Mouse (Mus musculus): ENCODE measurements around the gene Thy1.

The Thy1 gene

DNA sequence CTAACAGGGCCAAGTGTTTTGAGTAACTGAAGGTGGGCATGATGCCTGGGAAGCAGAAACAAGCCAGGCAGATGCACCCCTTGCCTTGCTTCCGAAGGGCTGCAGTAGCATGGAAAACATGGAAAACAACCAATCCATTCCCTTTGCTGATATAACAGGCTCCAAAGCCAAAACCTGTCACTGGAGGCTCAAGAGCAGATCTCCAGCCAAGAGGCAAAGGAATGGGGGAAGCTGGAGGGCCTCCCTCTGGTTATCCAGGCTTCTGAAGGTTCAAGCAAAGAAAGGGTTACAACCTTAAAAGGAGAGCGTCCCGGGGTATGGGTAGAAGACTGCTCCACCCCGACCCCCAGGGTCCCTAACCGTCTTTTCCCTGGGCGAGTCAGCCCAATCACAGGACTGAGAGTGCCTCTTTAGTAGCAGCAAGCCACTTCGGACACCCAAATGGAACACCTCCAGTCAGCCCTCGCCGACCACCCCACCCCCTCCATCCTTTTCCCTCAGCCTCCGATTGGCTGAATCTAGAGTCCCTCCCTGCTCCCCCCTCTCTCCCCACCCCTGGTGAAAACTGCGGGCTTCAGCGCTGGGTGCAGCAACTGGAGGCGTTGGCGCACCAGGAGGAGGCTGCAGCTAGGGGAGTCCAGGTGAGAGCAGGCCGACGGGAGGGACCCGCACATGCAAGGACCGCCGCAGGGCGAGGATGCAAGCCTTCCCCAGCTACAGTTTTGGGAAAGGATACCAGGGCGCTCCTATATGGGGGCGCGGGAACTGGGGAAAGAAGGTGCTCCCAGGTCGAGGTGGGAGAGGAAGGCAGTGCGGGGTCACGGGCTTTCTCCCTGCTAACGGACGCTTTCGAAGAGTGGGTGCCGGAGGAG is at the start of gene Thy1:
Gene Thy1 (plus strand): TSS at position 549 of the 872 bp plus-strand sequence.
- DNase-seq (ENCODE audit: inconsistent age in 2 of 2, low spot score in 1 of 2) = peak; percentile 96 to 98

DNA sequence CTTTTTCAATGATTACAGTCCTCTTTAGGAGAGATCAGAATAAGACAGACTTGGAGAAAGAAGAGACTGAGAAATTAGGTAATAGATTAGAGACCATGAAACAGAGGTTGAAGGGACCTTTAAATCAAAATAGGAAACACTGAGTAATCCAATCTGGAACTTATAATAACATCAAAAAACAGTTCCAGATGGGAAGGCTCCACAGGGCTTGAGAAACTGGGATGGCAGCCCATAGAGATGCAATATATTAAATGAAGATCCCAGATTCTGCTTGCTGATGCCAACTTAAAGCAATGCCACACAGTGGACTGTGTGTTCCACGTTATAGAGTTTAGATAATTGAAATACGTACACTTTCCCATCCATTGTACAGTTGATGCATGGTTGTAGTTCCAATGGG is 45.5 kb upstream of the Thy1 start:
- DNase-seq (ENCODE audit: inconsistent age in 2 of 2, low spot score in 1 of 2) = no peak

DNA sequence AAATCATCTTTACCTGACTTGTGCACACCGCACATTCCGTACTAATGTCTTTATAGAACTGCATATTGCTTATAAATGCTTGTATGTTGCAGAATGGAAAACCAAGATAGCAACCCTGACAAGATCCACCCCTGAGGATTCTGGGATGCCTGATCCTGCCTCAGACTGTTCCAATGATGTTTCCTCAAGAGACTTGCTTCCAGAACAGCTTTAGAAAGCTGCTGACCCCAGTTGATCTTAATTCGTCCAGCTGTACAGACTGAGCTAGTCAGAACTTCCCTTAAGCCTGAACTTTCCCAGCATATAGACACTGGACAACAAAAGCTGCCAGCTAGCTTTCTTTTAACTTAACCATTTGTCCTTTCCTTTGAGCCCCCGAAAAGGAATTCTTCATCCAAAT is 44.3 kb upstream of the Thy1 start:
- DNase-seq (ENCODE audit: inconsistent age in 2 of 2, low spot score in 1 of 2) = no peak

DNA sequence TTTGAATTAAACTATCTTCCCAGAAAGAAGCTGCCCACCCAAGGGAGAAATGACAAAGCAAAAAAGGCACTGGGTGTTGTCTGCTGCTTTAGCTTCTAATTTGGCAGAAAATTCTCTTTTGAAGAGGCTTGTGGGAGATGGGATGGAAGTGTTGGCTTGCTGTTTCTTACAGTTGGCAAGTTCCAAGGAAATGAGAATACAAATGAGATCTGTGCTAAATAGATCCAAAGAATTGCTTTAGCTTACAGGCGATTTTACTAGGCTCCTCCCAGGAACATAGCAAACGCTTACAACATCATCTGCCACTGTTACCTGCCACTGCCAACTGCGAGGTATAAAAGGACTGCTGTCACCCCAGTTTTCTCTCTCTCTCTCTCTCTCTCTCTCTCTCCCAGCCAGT is 38.8 kb upstream of the Thy1 start:
- DNase-seq (ENCODE audit: inconsistent age in 2 of 2, low spot score in 1 of 2) = no peak

DNA sequence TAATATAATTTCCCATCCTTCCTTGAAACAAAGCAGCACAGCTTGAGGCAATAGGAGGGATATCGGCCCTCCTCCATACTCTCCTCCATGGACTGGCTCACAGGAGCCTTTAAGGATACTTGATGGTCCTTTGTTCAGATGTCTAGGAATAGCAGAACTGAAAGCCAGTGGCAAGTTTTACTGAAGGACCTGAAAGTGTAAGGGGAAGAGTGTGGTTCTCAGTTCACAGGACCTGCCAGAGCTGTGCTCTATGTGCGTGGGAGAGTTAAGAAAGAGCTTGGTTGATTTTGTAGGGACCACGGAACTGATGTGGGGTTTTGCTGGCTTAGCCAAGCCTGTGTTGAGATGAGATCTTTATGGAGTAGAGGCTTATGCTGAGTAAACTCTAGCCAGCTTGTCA is 37.9 kb upstream of the Thy1 start:
- no peak for DNase-seq (ENCODE audit: inconsistent age in 2 of 2, low spot score in 1 of 2)

DNA sequence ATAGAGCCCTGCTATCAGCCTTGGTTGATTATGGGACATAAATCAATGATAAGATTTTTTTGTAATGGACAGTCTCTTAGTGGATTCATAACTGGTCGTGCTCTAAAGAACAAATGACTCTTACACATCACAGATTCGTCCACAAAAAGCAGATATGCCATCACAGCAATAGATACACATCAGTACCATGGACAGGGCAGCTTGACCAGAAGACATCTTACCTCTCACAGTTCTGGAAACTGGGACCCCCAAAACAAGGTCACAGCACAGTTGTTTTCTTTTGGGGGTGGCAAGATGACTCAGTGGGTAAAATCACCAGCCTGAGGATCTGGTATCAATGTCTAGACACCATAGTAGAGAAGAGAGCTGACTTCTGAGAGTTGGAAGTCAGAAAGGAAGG is 35.9 kb upstream of the Thy1 start:
- no peak for DNase-seq (ENCODE audit: inconsistent age in 2 of 2, low spot score in 1 of 2)

DNA sequence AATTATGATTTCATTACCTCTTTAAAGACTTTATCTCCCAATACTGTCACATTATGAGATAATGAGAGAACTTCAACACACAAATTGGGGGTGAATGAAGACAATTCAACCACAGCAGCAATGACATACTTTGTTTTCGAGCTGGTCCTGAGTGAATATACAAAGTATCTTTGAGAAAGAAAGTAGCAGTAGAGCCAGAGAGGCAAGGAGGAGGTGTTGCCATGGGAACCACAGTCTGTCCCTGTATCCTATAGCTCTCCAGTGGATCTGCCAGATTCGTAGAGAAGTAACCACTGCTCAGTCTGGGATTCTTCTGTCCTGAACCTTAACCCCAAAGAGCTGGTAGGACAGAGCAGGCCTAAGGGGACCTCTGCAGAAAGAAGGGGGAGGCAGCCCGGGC is 35.2 kb upstream of the Thy1 start:
- DNase-seq (ENCODE audit: inconsistent age in 2 of 2, low spot score in 1 of 2) = no peak

DNA sequence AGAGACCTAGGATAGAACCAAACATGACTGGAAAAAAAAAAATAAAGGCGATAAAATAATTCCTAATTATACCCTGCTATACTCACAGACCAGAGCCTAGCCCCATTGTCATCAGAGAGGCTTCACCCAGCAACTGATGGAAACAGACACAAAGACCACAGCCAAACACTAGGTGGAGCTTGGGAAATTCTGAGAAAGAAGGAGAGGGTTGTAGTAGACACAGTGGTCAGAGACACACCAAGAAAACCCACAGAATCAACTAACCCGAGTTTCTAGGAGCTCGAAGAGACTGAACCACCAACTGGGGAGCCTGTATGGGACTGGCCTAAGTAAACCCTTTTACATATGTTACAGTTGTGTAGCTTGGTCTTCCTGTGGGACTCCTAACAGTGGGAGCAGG is 32.3 kb upstream of the Thy1 start:
- DNase-seq (ENCODE audit: inconsistent age in 2 of 2, low spot score in 1 of 2) = no peak

DNA sequence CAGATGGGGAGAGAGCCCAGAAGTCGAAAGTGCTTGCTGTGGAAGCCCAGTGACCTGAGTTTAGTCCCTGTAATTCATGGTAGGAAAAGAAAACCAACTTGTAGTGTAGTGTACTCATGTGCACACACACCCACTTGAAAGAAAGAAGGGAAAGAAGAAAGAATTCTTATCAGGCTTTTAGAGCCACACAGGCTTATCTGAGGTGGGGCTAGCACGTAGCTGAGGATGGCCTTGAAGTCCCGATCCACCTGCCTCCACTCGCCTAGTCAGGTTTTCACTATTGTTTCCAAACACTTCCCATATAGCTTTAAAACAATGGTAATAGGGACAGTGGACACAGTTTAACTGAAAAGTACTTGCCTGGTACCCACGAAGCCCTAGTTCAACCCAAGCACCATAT is 31.5 kb upstream of the Thy1 start:
- DNase-seq (ENCODE audit: inconsistent age in 2 of 2, low spot score in 1 of 2) = no peak

DNA sequence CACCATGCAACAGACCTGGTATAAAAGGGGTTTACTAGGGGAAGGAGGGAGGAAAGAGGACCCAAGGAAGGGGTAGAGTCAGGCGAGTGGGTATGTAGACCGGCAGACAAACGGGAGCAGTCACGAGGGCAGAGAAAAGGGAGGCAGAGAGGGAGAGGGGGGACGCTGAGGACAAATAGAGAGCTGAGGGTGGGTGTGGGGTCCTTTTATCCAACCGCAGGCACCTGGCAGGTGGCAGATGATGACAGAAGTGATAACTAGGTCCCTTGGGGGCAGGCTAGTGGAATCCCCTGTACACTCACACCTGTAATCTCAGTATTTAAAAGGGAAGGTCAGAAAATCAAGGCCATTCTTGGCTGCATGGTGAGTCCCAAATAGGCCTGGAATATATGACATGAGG is 31.0 kb upstream of the Thy1 start:
- no peak for DNase-seq (ENCODE audit: inconsistent age in 2 of 2, low spot score in 1 of 2)

DNA sequence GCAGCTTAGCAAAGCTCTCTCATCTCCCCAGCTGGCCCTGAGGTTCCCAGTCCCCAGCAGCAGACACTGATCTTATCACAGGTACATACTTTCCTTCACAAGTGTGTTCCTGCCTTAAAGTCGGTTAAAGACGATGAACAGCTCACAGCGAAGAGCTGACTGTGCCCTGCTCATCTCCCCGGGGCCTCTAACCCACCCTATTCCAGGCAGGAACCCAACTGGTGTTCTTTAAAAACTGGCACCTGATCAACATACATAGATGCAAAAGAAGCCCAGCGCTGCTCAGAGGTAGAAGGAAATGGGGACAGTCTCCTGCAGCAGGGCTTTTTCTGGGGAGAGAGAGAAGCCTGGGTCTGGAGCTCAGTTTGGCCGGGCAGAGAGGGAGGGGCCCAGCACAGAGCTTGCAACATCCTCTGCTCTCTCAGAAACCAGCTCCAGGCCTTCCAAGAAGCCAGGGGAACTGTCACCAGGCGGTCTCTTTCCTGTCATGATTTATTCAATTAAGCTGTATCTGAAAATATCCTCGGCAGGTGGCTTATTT is 30.4 kb upstream of the Thy1 start:
- DNase-seq (ENCODE audit: inconsistent age in 2 of 2, low spot score in 1 of 2) = peak; percentile 39 to 70

DNA sequence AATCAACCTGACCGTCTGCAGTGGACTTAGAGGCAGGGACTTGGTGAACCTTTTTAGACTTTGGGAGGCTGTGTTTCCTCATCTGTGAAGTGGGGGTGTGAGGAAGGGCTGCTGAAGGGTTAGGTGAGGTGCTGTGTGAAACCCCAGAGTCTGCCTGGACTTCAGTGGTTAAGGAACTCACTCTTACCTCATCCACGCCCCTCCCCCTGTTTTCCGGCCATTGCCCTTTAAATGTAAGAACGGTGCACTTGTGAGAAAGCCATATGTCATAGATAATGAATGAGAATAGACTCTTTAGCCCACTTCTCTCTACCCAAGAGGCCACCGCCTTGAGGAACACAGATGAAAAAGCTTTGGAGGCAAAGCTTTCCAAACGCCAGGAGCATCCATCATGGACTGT is 29.4 kb upstream of the Thy1 start:
- DNase-seq (ENCODE audit: inconsistent age in 2 of 2, low spot score in 1 of 2) = no peak

DNA sequence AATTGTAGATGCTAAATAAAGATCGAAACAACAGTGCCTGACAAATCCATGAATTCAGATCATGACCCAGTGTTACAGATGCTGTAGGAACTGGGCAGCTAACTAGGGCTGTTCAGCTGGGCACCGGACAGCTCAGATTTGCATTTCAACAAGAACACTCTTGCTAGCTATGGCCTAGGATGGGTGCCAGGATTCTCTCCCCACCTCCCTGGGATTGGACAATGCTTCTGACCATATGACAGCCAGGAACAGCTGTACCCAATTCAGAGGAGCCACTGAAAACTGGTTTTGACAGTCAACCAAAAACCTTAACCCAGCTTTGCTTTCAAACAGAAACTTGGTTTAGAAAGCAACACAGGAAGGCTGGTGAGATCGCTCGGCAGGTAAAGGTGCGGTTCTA is 26.9 kb upstream of the Thy1 start:
- no peak for DNase-seq (ENCODE audit: inconsistent age in 2 of 2, low spot score in 1 of 2)

DNA sequence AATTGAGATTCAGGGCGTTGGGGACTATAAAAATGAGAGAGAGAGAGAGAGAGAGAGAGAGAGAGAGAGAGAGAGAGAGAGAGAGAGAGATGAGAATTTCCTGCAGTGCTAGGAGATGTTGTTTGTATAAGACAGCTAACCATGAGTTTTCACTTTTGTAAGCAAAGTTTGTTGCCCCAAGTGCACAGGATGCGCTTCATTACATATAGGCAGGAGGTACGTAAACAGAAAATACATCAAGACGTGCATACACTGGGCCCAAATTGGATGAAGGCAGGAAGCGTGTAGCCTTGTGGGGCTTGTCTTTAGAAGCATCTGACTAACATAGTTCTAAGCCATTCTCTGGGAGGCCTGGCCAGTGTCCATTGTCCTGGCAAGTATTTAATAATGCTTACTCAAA is 25.3 kb upstream of the Thy1 start:
- DNase-seq (ENCODE audit: inconsistent age in 2 of 2, low spot score in 1 of 2) = no peak

DNA sequence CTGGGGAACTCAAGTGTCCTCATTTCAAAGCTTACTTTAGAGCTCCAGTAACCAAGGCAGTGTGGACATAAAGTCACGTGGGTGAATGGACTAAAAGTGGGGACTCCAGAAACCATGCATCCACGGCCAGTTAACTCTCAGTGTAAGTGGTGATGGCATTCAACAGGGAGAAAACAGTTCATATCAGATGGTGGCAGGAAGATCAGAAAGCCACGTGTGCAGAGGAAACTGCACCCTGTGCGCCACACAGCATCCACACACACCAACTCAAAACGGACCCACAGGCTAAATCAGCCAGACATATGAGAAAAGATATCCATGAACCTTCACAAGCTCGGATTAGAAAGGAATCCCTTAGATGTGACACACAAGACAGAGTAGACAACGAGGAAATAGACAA is 23.2 kb upstream of the Thy1 start:
- DNase-seq (ENCODE audit: inconsistent age in 2 of 2, low spot score in 1 of 2) = no peak

DNA sequence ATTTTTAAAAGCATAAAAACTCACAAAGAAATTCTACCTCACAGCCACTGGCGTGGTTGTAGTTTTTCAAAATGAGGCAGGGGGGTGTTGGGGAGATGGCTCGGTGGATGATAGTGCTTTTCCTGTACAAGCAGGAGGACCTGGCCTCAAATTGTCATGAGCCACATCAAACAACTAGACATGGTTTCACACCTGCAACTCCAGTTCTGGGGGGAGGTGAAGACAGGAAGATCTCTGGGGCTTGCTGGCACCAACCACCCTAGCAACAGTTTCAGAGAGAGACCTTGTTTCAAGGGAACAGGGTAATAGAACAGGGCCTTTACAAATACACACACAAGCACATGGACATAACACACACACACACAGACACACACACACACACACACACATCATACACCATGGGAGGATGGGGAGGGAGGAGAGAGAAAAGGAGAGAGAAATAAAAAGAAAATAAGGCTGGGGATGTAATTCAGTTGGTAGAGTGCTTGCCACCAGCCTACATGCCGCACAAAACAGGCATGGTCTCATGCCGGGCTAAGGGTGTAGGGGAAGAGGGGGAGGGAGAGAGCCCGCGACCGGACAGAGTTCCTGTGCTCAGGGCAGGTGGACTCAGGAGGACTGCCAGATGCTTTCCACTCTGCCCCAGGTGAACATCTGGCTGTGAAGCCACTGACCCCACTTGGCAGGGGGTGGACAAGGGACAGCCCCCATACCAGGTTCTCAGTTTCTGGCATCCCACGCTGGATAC is 20.9 kb upstream of the Thy1 start:
- DNase-seq (ENCODE audit: inconsistent age in 2 of 2, low spot score in 1 of 2) = no peak

DNA sequence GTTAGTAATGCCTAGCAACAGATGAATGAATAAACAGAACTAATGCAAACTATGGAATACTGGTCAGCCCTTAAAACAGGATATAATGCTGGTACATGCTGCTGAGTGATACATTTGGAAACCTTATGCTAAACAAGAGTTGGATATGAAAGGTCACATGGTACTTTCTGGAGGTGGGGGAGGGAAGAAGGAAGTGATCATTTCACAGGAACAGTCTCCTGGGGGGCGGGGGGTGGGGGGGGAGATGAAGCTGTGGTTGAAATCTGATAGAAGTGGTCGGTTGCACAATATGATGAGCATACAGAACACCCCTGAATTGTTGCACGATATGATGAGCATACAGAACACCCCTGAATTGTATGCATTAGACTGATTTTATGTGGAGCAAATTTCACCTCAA is 19.1 kb upstream of the Thy1 start:
- DNase-seq (ENCODE audit: inconsistent age in 2 of 2, low spot score in 1 of 2) = no peak

DNA sequence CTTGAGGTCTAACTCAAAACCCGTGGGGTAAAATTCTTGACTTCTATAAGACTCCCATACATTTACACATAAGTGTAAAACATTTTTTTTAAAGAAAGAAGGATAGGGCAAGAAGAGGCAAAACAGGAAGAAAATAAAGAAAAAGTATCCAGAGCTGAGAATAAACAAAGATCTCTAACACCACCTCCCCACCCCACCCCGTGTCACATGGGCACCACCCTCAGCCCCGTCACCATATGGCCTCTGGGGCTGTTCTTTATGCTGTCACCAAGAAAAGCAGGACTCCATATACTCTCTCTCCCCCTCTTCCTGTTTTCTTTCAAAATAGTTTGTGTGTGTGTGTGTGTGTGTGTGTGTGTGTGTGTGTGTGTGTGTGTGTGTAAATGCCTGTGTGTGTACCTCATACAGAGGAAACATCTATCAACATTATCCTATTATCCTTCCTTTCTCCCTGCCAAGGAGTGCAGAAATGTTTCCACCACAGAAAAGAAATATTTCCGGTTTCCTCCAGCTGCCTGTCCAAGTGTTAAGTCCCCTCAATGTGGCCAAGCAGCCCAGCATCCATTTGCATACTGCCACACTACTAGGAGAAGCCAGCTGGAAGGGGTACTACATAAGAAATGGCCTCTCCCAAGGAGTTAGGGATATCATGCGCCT is 13.5 kb upstream of the Thy1 start:
- no peak for DNase-seq (ENCODE audit: inconsistent age in 2 of 2, low spot score in 1 of 2)

DNA sequence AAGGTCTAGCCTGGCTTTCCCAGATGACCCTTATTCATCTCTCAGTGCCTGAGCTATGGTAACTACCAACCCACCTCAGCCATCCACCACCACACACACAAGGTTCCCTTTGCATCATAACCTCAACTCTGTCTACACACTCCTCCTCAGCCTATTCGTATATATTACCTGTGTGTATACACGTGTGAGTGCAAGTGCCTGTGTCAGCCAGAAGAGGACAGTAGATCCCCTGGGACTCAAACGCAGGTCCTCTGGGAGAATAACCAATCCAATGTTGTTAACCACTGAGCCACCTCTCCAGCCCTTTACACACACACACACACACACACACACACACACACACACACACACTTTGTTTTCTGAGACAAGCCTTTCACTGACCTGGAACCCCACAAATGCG is 12.5 kb upstream of the Thy1 start:
- no peak for DNase-seq (ENCODE audit: inconsistent age in 2 of 2, low spot score in 1 of 2)

DNA sequence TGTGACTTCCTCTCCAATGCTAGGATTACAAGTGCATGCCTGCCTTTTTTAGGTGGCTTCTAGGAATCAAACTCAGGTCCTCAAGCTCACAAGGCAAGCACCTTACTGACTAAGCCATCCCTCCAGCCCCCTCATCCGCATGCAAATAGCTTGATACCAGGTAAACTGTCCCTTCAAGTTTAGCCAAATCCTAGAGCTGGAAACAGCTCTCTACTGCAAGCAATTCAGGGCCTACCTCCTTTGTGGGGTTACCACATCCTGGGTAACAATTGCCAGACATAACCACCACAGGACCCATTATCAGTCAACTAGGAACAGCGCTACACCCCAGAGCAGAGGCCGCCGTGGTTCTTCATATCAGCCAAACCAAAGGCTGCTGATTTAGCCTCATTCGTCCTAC is 12.1 kb upstream of the Thy1 start:
- no peak for DNase-seq (ENCODE audit: inconsistent age in 2 of 2, low spot score in 1 of 2)

DNA sequence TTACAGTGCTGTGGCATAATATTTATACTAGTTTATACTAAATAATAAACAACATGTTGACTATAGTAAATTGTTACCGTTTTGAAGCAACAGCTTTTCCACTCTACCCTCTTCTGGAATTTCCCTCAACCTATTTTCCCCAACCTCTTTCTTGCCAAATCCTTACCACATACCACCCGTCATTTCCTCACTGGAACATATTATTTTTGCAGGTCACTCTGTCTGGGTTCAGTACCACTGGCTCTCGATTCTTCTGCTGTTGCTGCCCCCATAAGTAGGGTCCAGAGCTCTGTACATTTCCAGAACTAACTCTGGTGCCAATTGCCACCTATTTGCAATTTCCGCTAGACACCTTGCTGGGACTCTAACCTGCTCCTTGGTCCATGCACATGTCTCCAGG is 11.2 kb upstream of the Thy1 start:
- no peak for DNase-seq (ENCODE audit: inconsistent age in 2 of 2, low spot score in 1 of 2)

DNA sequence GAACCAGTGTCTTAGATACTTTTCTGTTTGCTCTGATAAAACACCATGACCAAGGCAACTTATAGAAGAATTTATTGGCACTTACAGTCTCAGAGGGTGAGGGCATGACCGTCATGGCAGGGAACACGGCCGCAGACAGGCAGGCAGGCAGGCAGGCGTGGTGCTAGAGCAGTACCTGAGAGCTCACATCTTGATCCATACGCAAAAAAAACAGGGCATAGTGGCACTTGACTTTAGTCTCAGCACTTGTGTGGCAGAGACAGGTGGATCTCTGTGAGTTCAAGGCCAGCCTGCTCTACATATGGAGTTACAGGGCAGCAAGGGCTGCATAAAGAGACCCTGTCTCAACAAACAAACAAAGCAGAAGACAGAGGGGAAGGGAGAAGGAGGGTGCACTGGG is 9.9 kb upstream of the Thy1 start:
- DNase-seq (ENCODE audit: inconsistent age in 2 of 2, low spot score in 1 of 2) = no peak

Measured in adrenal gland, adult (tissue).